Mouse (Mus musculus) kidney, adult 18-20 months (tissue): ENCODE results near the gene Fgf3.
"Not testable (repeated sequence)": the region's sequence is repeated elsewhere in the genome, so short reads cannot be mapped to it uniquely, and the experiment has no call there.

ENCODE experiments used
- DNase-seq: peaks from one replicate; pipeline ENCODE4 v3.0.0; 2021

Gene Fgf3

GRCm38 (mm10) chr7:144858702-144859101 is 20.8 kb downstream of the Fgf3 start:
- DNase-seq: no peak

GRCm38 (mm10) chr7:144861056-144861768 is 23.3 kb downstream of the Fgf3 start:
- no peak for DNase-seq

- DNase-seq: no peak
These were observed 23.8 kb downstream of the Fgf3 start for GRCm38 (mm10) chr7:144861769-144862070.

GRCm38 (mm10) chr7:144862126-144862525 is 24.2 kb downstream of the Fgf3 start:
- no peak for DNase-seq

GRCm38 (mm10) chr7:144862712-144863111 is 24.8 kb downstream of the Fgf3 start:
- no peak for DNase-seq

- no peak for DNase-seq
These were observed 25.3 kb downstream of the Fgf3 start for GRCm38 (mm10) chr7:144863196-144863595.

GRCm38 (mm10) chr7:144864160-144864670 is 26.3 kb downstream of the Fgf3 start:
- no peak for DNase-seq

GRCm38 (mm10) chr7:144867161-144867560 is 29.3 kb downstream of the Fgf3 start:
- DNase-seq: no peak

GRCm38 (mm10) chr7:144867602-144868001 is 29.7 kb downstream of the Fgf3 start:
- no peak for DNase-seq

GRCm38 (mm10) chr7:144872420-144872819 is 34.5 kb downstream of the Fgf3 start:
- no peak for DNase-seq

GRCm38 (mm10) chr7:144873160-144873559 is 35.3 kb downstream of the Fgf3 start:
- DNase-seq: no peak

- no peak for DNase-seq
These were observed 36.3 kb downstream of the Fgf3 start for GRCm38 (mm10) chr7:144874226-144874625.

- DNase-seq: no peak
These were observed 40.5 kb downstream of the Fgf3 start for GRCm38 (mm10) chr7:144878401-144878800.

- DNase-seq: no peak
These were observed 45.2 kb downstream of the Fgf3 start for GRCm38 (mm10) chr7:144883106-144883505.

- no peak for DNase-seq
These were observed 49.8 kb downstream of the Fgf3 start for GRCm38 (mm10) chr7:144887672-144888071.

GRCm38 (mm10) chr7:144888564-144889299 is 50.8 kb downstream of the Fgf3 start:
- DNase-seq: no peak

GRCm38 (mm10) chr7:144890661-144891060 is 52.8 kb downstream of the Fgf3 start:
- not testable (repeated sequence) for DNase-seq

GRCm38 (mm10) chr7:144891863-144892262 is 54.0 kb downstream of the Fgf3 start:
- DNase-seq: no peak

GRCm38 (mm10) chr7:144892322-144892721 is 54.4 kb downstream of the Fgf3 start:
- DNase-seq: no peak
